Mouse (Mus musculus): ENCODE results near the gene Cd180. TPM values are rescaled to one million over a fixed set of nuclear protein-coding genes. Genes with fewer than 3 reads are reported as not detected.

Cd180 gene
- 1 to 10 TPM; 2.1 to 2.4 TPM for total RNA-seq (2021)
- long read RNA-seq, experiment 1, partial matches to known transcripts: 0 of 2 reads
- long read RNA-seq, experiment 1, other reads (novel, unspliced or antisense): 2 of 2 reads
- long read RNA-seq, experiment 2, partial matches to known transcripts: 0 of 1 reads
- long read RNA-seq, experiment 2, other reads (novel, unspliced or antisense): 1 of 1 reads

- no peak for TF ChIP-seq CTCF (conservative IDR thresholded peaks at IDR 0.05)
- Histone ChIP-seq H3K27ac (peak within 1 kb of the TSS; percentile 37; the same call in 1 of the 2 replicates), H3K4me3 (no peak within 1 kb of the TSS)
- DNase-seq (ENCODE audit: low spot score in 2 of 2): no peak
Observed at GRCm38 (mm10) chr13:102693341-102693801, at the start of gene Cd180. Gene Cd180, plus strand, starts transcription at chr13:102693558.

DNA sequence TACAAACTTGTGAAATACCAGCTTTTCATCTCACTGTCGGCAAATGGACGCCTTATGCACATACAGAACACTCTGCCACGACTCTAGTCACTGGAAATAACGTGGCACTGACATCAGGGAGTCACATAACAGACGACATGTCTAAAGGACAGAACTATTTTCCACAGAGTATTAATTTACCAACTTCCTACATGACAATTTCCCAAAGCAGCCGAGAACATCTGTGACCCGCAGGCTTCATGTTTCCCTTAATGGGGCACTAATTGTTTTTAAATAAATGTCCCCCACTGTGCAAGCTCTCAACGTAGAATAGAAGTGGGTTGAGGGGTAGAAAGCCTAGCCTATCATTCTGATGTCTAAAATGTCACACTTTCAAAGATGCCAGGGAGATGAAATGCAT lies 49.0 kb upstream of the Cd180 start:
- peak overlapping the region; percentile 71 for H3K27ac ChIP-seq
- H3K4me3 ChIP-seq: peak overlapping the region; percentile 33; the same call in 1 of the 2 replicates
- DNase-seq (ENCODE audit: low spot score in 2 of 2): no peak
- no peak for TF ChIP-seq CTCF (conservative IDR thresholded peaks at IDR 0.05)

- Histone ChIP-seq H3K4me3 (peak overlapping the region; percentile 33; the same call in 1 of the 2 replicates), H3K27ac (peak overlapping the region; percentile 71)
- peak; percentile 76 to 82 for DNase-seq (ENCODE audit: low spot score in 2 of 2)
- peak; percentile 95 for TF ChIP-seq CTCF (conservative IDR thresholded peaks at IDR 0.05)
Observed at GRCm38 (mm10) chr13:102644789-102645551, 48.4 kb upstream of the Cd180 start.

GRCm38 (mm10) chr13:102646271-102646771 lies 47.0 kb upstream of the Cd180 start:
- no peak for TF ChIP-seq CTCF (conservative IDR thresholded peaks at IDR 0.05)

DNA sequence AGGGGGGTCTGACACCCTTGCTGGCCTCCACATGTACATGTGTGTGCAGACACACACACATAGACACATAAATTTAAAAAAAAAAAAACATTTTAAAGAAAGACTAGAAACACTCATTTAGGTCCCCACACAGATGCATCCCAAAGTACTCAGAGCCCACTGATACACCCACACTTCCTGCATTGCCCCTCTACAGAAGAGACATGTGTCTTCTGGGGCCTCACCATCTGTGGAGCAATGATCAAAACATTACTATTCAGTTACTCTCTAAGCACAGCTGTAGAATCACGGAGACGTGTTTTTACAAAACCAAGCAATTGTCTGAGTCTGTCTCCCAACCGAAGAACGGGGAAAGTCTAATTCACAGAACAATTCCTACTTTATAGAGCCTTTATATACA lies 45.8 kb upstream of the Cd180 start:
- TF ChIP-seq CTCF (conservative IDR thresholded peaks at IDR 0.05): no peak
- Histone ChIP-seq H3K4me3 (no peak overlapping the region), H3K27ac (no peak overlapping the region)
- no peak for DNase-seq (ENCODE audit: low spot score in 2 of 2)

More at GRCm38 (mm10) chr13:102646271-102646771, 47.0 kb upstream of the Cd180 start:
- no peak for DNase-seq (ENCODE audit: low spot score in 2 of 2)
- H3K4me3 ChIP-seq: no peak overlapping the region
- H3K27ac ChIP-seq: peak overlapping the region; percentile 15; the same call in 1 of the 2 replicates

GRCm38 (mm10) chr13:102652303-102652889 lies 41.0 kb upstream of the Cd180 start:
- Histone ChIP-seq H3K4me3 (no peak overlapping the region), H3K27ac (no peak overlapping the region)
- TF ChIP-seq CTCF (conservative IDR thresholded peaks at IDR 0.05): no peak
- no peak for DNase-seq (ENCODE audit: low spot score in 2 of 2)

GRCm38 (mm10) chr13:102655071-102655570 lies 38.2 kb upstream of the Cd180 start:
- no peak for TF ChIP-seq CTCF (conservative IDR thresholded peaks at IDR 0.05)
- no peak overlapping the region for H3K27ac ChIP-seq

GRCm38 (mm10) chr13:102656153-102656690 lies 37.1 kb upstream of the Cd180 start:
- TF ChIP-seq CTCF (conservative IDR thresholded peaks at IDR 0.05): no peak
- no peak for DNase-seq (ENCODE audit: low spot score in 2 of 2)
- no peak overlapping the region for H3K4me3 ChIP-seq

More at GRCm38 (mm10) chr13:102655071-102655570, 38.2 kb upstream of the Cd180 start:
- DNase-seq (ENCODE audit: low spot score in 2 of 2): no peak
- no peak overlapping the region for H3K4me3 ChIP-seq

DNA sequence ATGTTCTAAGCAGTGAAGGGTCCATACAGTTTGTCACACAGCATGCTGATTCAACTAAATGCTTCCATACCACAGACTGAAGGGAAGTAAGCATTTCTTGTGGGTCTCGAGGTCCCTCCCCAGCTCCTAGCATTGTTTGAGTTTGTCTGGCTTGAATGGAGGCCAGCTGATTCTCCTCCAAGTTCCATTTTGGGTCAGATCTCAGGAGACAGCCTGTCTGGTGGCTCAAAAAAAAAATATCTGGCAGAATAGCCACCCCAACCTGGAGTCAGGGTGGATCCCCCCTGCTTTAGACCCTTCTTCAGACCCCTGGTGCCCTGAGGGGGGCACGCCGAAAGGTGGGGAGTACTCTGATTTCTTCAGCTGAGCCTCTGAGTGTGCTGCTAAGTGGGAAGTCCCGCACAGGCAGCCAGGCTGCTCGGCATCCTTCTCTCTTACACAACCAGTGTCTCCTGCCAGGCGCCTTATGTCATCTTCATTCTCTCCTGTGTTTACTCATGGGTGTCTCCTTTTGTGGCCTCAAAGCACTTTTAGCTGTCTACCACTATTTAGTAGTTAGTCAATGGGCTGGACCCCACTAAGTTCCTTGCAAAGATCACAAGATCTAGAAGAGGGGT lies 35.0 kb upstream of the Cd180 start:
- H3K27ac ChIP-seq: peak overlapping the region; percentile 48; the same call in 1 of the 2 replicates
- TF ChIP-seq CTCF (conservative IDR thresholded peaks at IDR 0.05): no peak
- no peak for DNase-seq (ENCODE audit: low spot score in 2 of 2)
- H3K4me3 ChIP-seq: no peak overlapping the region

More at GRCm38 (mm10) chr13:102656153-102656690, 37.1 kb upstream of the Cd180 start:
- peak overlapping the region; percentile 23; the same call in 1 of the 2 replicates for H3K27ac ChIP-seq

GRCm38 (mm10) chr13:102664041-102664440 lies 29.3 kb upstream of the Cd180 start:
- Histone ChIP-seq H3K27ac (no peak overlapping the region), H3K4me3 (no peak overlapping the region)
- DNase-seq (ENCODE audit: low spot score in 2 of 2): no peak
- no peak for TF ChIP-seq CTCF (conservative IDR thresholded peaks at IDR 0.05)

- peak; percentile 81 for TF ChIP-seq CTCF (conservative IDR thresholded peaks at IDR 0.05)
- H3K4me3 ChIP-seq: no peak overlapping the region
- DNase-seq (ENCODE audit: low spot score in 2 of 2): peak in 1 of 2 experiments; percentile 61
- H3K27ac ChIP-seq: no peak overlapping the region
Observed at GRCm38 (mm10) chr13:102664843-102665587, 28.3 kb upstream of the Cd180 start.

All from layer of hippocampus, adult 2 months (tissue).